Mouse (Mus musculus): ENCODE data around the gene Cep131. TPM values are rescaled to one million over a fixed set of nuclear protein-coding genes. Genes with fewer than 3 reads are reported as not detected.

The Cep131 gene
- polyA plus RNA-seq, 1 experiment from 2014 or later = 30.4 TPM

- no peak for ATAC-seq
- no peak overlapping the region for H3K9ac ChIP-seq (ENCODE audit: low read depth, low read length)
- WGBS = 85% methylated on average over 9 of the region's 9 CpGs
- H3K9me3 ChIP-seq (replicated peaks; ENCODE audit: control insufficient read depth, low read length, poor library complexity, severe bottlenecking) = no peaks in the 10 kb centered on the region
- H3K4me1 ChIP-seq (ENCODE audit: control insufficient read depth, insufficient read depth, low read length) = peaks cover 4% of the 10 kb centered on the region; the same call in 1 of the 2 replicates
- H3K36me3 ChIP-seq (ENCODE audit: control insufficient read depth, insufficient read depth, low read length) = peaks cover 18% of the 10 kb centered on the region
- no peaks in the 10 kb centered on the region for H3K27me3 ChIP-seq (ENCODE audit: control insufficient read depth, insufficient read depth, low read depth, low read length)
- no peak overlapping the region for H3K4me2 ChIP-seq (ENCODE audit: low read length)
- H3K27ac ChIP-seq (ENCODE audit: low read length) = no peak overlapping the region
- H3K4me3 ChIP-seq (ENCODE audit: low read depth, low read length) = no peak overlapping the region
Measured at GRCm38 (mm10) chr11:120107796-120108195, 21.2 kb upstream of the Cep131 start.

- H3K9me3 ChIP-seq (replicated peaks; ENCODE audit: control insufficient read depth, low read length, poor library complexity, severe bottlenecking) = no peaks in the 10 kb centered on the region
- WGBS = 72% methylated on average over 2 of the region's 2 CpGs
- H3K4me1 ChIP-seq (ENCODE audit: control insufficient read depth, insufficient read depth, low read length) = peaks cover 4% of the 10 kb centered on the region; the same call in 1 of the 2 replicates
- no peak overlapping the region for H3K27ac ChIP-seq (ENCODE audit: low read length)
- no peak overlapping the region for H3K4me3 ChIP-seq (ENCODE audit: low read depth, low read length)
- H3K9ac ChIP-seq (ENCODE audit: low read depth, low read length) = no peak overlapping the region
- no peaks in the 10 kb centered on the region for H3K27me3 ChIP-seq (ENCODE audit: control insufficient read depth, insufficient read depth, low read depth, low read length)
- peaks cover 18% of the 10 kb centered on the region for H3K36me3 ChIP-seq (ENCODE audit: control insufficient read depth, insufficient read depth, low read length)
- no peak for ATAC-seq
- H3K4me2 ChIP-seq (ENCODE audit: low read length) = no peak overlapping the region
Measured at GRCm38 (mm10) chr11:120107026-120107425, 20.4 kb upstream of the Cep131 start.

GRCm38 (mm10) chr11:120103431-120103997 is 16.9 kb upstream of the Cep131 start:
- Histone ChIP-seq H3K4me1 (ENCODE audit: control insufficient read depth, insufficient read depth, low read length) (peaks cover 12% of the 10 kb centered on the region), H3K27ac (ENCODE audit: low read length) (no peak overlapping the region), H3K4me2 (ENCODE audit: low read length) (no peak overlapping the region), H3K9me3 (replicated peaks; ENCODE audit: control insufficient read depth, low read length, poor library complexity, severe bottlenecking) (no peaks in the 10 kb centered on the region), H3K27me3 (ENCODE audit: control insufficient read depth, insufficient read depth, low read depth, low read length) (no peaks in the 10 kb centered on the region), H3K36me3 (ENCODE audit: control insufficient read depth, insufficient read depth, low read length) (peaks cover 16% of the 10 kb centered on the region), H3K9ac (ENCODE audit: low read depth, low read length) (no peak overlapping the region), H3K4me3 (ENCODE audit: low read depth, low read length) (no peak overlapping the region)
- 97% methylated on average over 3 of the region's 3 CpGs for WGBS
- ATAC-seq = no peak

GRCm38 (mm10) chr11:120101036-120101435 is 14.4 kb upstream of the Cep131 start:
- H3K4me3 ChIP-seq (ENCODE audit: low read depth, low read length) = no peak overlapping the region
- H3K27ac ChIP-seq (ENCODE audit: low read length) = peak overlapping the region; percentile 23
- H3K4me1 ChIP-seq (ENCODE audit: control insufficient read depth, insufficient read depth, low read length) = peaks cover 21% of the 10 kb centered on the region
- H3K27me3 ChIP-seq (ENCODE audit: control insufficient read depth, insufficient read depth, low read depth, low read length) = no peaks in the 10 kb centered on the region
- H3K4me2 ChIP-seq (ENCODE audit: low read length) = no peak overlapping the region
- no peak for ATAC-seq
- 0% methylated on average over 3 of the region's 3 CpGs for WGBS
- peaks cover 16% of the 10 kb centered on the region for H3K36me3 ChIP-seq (ENCODE audit: control insufficient read depth, insufficient read depth, low read length)
- 0 out of 2 replicates have a peak overlapping the region, but pooled peaks have one; percentile 24 for H3K9ac ChIP-seq (ENCODE audit: low read depth, low read length)
- H3K9me3 ChIP-seq (replicated peaks; ENCODE audit: control insufficient read depth, low read length, poor library complexity, severe bottlenecking) = no peaks in the 10 kb centered on the region

GRCm38 (mm10) chr11:120098588-120099511 is 12.2 kb upstream of the Cep131 start, which contains the start of the genes Tepsin and Ndufaf8:
Gene Tepsin, minus strand, starts transcription at chr11:120098731.
Gene Ndufaf8, plus strand, starts transcription at chr11:120098928.
- Histone ChIP-seq H3K27ac (ENCODE audit: low read length) (peak within 1 kb of the TSS; percentile 94), H3K9me3 (replicated peaks; ENCODE audit: control insufficient read depth, low read length, poor library complexity, severe bottlenecking) (no peaks in the 10 kb centered on the region), H3K4me3 (ENCODE audit: low read depth, low read length) (peak within 1 kb of the TSS; percentile 62), H3K36me3 (ENCODE audit: control insufficient read depth, insufficient read depth, low read length) (peaks cover 10% of the 10 kb centered on the region), H3K9ac (ENCODE audit: low read depth, low read length) (peak within 1 kb of the TSS; percentile 83), H3K4me1 (ENCODE audit: control insufficient read depth, insufficient read depth, low read length) (peaks cover 21% of the 10 kb centered on the region), H3K4me2 (ENCODE audit: low read length) (peak within 1 kb of the TSS; percentile 95), H3K27me3 (ENCODE audit: control insufficient read depth, insufficient read depth, low read depth, low read length) (no peaks in the 10 kb centered on the region)
- peak; percentile 96 for ATAC-seq
- WGBS = under 1% methylated on average over 77 of the region's 77 CpGs

- H3K4me3 ChIP-seq (ENCODE audit: low read depth, low read length) = no peak overlapping the region
- H3K4me1 ChIP-seq (ENCODE audit: control insufficient read depth, insufficient read depth, low read length) = peaks cover 8% of the 10 kb centered on the region
- no peak overlapping the region for H3K9ac ChIP-seq (ENCODE audit: low read depth, low read length)
- H3K4me2 ChIP-seq (ENCODE audit: low read length) = no peak overlapping the region
- no peaks in the 10 kb centered on the region for H3K27me3 ChIP-seq (ENCODE audit: control insufficient read depth, insufficient read depth, low read depth, low read length)
- 76% methylated on average over 23 of the region's 23 CpGs for WGBS
- no peak overlapping the region for H3K27ac ChIP-seq (ENCODE audit: low read length)
- ATAC-seq = no peak
- H3K9me3 ChIP-seq (replicated peaks; ENCODE audit: control insufficient read depth, low read length, poor library complexity, severe bottlenecking) = no peaks in the 10 kb centered on the region
- H3K36me3 ChIP-seq (ENCODE audit: control insufficient read depth, insufficient read depth, low read length) = peaks cover 24% of the 10 kb centered on the region
Measured at GRCm38 (mm10) chr11:120092817-120093591, 6.4 kb upstream of the Cep131 start.

GRCm38 (mm10) chr11:120090661-120091060 is 4.0 kb upstream of the Cep131 start:
- Histone ChIP-seq H3K36me3 (ENCODE audit: control insufficient read depth, insufficient read depth, low read length) (peaks cover 24% of the 10 kb centered on the region), H3K4me3 (ENCODE audit: low read depth, low read length) (no peak overlapping the region), H3K9ac (ENCODE audit: low read depth, low read length) (no peak overlapping the region), H3K4me2 (ENCODE audit: low read length) (no peak overlapping the region), H3K27me3 (ENCODE audit: control insufficient read depth, insufficient read depth, low read depth, low read length) (no peaks in the 10 kb centered on the region), H3K27ac (ENCODE audit: low read length) (no peak overlapping the region), H3K9me3 (replicated peaks; ENCODE audit: control insufficient read depth, low read length, poor library complexity, severe bottlenecking) (no peaks in the 10 kb centered on the region), H3K4me1 (ENCODE audit: control insufficient read depth, insufficient read depth, low read length) (peaks cover 8% of the 10 kb centered on the region)
- WGBS = 93% methylated on average over 4 of the region's 4 CpGs
- no peak for ATAC-seq

- peaks cover 6% of the 10 kb centered on the region for H3K36me3 ChIP-seq (ENCODE audit: control insufficient read depth, insufficient read depth, low read length)
- H3K4me2 ChIP-seq (ENCODE audit: low read length) = peak overlapping the region; percentile 88
- peaks cover 16% of the 10 kb centered on the region for H3K4me1 ChIP-seq (ENCODE audit: control insufficient read depth, insufficient read depth, low read length)
- peak; percentile 59 for ATAC-seq
- peak overlapping the region; percentile 88 for H3K9ac ChIP-seq (ENCODE audit: low read depth, low read length)
- H3K4me3 ChIP-seq (ENCODE audit: low read depth, low read length) = peak overlapping the region; percentile 68
- no peaks in the 10 kb centered on the region for H3K27me3 ChIP-seq (ENCODE audit: control insufficient read depth, insufficient read depth, low read depth, low read length)
- H3K9me3 ChIP-seq (replicated peaks; ENCODE audit: control insufficient read depth, low read length, poor library complexity, severe bottlenecking) = no peaks in the 10 kb centered on the region
- peak overlapping the region; percentile 83 for H3K27ac ChIP-seq (ENCODE audit: low read length)
- under 1% methylated on average over 25 of the region's 25 CpGs for WGBS
Measured at GRCm38 (mm10) chr11:120085891-120086627, 568 bp downstream of the Cep131 start.
